Mouse (Mus musculus): ENCODE data around the gene Tkt.

Tkt gene

DNA sequence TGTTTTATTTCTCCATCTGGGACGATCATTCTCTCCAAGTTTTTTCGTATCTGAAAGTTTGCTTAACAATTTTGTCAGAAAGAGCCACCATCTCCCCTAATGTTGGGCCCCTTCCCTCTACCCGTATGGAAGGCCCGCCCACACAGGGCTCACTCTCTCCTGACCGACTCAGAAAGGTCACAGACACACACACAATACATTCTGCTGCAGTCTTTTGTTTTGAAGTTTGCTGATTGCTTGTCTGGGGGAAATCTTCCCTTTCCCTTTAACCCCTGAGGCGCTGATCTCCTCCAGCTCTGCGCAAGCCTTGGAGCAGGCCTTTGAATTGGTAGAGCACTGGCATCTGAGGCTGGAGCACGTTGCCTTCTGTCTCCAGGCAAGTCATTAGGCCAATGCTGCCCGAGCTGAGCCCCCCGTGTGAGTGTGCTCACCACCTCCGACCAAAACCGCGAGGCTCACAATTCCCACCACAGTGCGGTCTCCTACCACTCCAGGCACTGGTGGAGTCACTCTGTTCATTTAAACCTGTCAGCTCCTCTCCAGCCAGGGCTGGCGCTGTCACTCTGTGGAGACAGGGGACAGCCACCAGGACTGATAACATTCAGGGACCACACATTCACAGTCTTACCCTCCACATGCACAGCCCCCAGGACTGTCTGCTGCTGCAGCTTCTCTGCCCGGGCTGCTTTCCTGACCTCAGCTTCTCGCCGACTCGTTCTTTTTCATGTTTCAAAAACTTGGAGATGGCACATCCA is 36.5 kb downstream of the Tkt start:
- in situ Hi-C loops (cut with MboI, MseI) = loop anchor here (5.0 to 10.0 kb wide), 2 partner anchors 88 to 1040 kb away; no protein-coding TSS in a partner anchor

DNA sequence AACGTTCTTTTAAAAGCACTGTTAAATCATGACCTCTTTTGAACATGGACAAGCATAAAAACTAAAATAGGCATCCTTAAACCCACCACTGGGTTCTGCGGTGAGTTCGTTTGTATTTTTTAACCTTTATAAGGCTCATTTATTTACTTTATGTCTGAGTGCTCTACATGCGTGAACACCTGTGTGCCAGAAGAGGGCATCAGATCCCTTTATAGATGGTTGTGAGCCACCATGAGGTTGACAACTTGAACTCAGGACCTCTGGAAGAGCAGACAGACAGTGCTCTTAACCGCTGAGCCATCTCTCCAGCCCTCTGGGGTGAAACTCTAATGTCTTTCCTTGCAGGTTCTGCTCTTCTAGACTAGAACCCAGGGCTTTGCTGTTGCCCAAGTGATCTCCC is 37.2 kb downstream of the Tkt start:
- in situ Hi-C loops (cut with MboI, MseI) = loop anchor here (5.0 to 10.0 kb wide), 2 partner anchors 87 to 1039 kb away; no protein-coding TSS in a partner anchor

DNA sequence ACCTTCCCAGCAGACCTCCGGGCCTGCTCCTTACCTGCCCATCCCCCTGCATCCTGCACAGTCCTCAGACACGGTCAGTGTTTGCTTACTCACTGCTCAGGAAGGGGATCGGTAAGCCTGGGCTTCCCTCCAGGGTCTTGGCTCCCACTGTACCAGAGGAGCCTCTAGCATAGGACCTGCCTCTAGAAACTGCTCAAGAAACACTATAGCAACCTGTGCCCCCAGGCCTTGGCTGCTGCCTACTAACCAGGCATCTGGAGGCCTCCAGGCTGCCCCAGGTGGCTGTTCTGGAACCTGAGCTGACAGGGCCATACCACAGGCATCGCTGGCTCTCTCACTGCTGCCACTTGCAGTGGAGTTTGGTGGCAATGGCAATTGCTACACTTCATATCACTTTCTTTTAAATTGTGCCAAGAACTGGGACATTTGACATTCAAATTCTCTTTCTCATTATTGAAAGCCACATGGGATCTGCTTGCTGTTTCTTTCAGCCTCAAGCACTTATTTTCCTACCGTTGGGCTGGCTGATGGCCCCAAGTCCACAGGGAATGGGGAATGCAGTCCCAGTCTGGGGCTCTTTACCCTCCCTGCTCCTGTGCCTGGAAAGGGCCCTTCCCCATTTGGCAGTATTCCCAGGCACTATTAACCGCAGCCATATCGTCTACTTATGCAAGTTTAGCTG is 38.8 kb downstream of the Tkt start:
- in situ Hi-C loops (cut with MboI, MseI) = loop anchor here (5.0 to 10.0 kb wide), 2 partner anchors 85 to 1038 kb away; no protein-coding TSS in a partner anchor

DNA sequence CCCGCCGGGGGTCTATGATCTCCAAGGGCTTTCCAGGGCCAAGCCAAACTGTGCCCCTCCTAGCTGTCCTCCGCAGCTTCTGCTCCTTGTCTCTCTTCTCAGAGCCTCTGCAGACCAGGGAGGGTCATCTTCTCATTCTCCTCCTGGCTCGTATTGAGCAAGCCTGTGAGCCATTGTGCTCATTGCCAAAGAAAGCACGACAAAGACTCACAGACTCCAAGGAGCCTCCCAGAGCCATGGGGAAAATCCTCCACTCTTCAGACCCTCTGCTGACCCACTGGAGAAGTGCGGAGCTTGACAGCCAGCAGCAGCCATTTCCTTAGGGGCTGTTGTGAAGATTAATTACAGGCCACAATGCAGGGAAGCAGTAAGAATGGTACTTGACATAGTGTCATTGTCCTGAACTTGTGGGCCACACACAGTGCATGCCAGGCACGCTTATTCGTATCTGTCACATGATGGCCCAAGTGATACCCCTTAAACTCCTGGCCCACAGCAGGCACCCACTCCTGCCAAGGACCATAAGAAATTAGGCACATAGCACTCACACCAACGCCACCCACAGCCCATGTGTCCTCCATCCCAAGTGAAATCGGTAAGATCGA is 42.0 kb downstream of the Tkt start:
- in situ Hi-C loops (cut with MboI, MseI) = no loop called here

DNA sequence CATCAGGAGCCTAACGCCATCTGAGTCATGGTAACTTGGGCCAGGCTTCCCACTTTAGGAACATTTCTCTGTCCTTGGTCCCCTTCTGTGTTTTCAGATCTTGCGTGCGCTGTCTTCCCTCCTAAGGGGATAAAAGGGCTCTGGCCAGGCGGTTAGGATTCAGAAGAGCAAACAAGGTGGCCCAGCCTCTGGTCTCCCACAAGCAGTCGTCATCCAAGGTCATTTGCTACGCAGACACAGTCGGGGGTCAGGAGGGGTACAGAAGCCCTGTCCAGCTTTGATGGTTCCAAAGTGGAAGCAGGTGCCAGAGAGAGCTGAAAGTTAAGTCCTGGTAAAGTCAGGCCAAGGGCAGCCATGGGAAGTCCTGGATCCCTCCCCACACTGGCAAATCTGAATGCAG is 42.8 kb downstream of the Tkt start:
- in situ Hi-C loops (cut with MboI, MseI) = no loop called here

DNA sequence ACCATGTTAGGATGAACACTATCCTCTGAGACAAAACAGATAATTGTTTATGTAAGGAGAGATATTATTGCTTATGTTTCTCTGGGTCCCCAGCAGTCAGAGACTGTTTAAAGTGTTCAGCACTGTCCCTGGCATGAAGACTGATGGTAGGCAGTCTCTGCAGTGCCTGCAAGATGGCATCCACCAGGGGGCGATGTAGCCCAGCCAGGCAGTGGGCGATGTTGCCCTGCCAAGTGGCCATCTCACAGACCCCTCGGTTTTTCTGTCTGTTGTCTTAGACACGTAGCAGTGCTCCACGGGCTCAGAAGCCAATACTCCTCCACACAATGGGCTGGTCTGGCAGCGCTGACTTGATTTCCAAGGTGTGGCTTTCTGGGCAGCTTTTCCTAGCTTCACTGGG is 43.3 kb downstream of the Tkt start:
- in situ Hi-C loops (cut with MboI, MseI) = no loop called here

DNA sequence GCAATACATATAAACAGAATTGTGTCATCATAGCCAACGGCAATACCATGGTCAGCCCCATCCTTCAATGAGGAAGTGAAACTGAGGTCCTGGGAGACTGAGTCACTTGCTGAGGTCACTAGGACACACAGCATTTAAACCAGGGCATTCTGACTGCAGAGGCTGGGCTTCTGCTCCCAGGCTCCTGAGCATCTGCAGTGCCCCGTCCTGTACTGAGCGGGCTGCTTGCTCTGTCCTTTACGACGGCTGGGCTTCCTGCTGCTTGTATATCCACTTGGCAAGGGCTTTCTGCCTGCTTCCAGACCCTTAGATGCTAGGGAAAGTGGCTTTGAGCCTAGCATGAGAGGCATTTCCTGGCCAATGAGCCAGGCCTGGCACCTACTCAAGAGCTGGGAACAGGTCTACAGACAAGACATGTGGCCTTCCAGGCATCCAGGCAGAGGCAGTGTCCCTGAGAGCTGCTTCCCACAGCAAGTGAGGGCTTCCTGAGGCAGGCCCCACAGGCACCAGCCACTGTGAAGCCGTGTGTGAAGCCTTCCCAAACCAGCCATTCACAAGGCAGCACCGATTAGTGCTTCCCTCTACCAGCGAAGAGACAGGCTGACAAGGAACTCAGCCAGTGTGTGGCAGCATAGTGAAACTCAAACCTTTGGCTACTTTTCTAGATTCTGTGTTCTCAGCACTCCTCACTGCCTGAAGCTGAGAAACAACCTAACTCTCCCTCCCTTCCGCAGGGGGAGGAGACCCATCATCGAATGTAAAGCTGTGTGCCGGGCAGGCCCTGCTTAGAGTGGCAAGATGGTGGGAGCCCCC is 45.3 kb downstream of the Tkt start:
- in situ Hi-C loops (cut with MboI, MseI) = no loop called here

DNA sequence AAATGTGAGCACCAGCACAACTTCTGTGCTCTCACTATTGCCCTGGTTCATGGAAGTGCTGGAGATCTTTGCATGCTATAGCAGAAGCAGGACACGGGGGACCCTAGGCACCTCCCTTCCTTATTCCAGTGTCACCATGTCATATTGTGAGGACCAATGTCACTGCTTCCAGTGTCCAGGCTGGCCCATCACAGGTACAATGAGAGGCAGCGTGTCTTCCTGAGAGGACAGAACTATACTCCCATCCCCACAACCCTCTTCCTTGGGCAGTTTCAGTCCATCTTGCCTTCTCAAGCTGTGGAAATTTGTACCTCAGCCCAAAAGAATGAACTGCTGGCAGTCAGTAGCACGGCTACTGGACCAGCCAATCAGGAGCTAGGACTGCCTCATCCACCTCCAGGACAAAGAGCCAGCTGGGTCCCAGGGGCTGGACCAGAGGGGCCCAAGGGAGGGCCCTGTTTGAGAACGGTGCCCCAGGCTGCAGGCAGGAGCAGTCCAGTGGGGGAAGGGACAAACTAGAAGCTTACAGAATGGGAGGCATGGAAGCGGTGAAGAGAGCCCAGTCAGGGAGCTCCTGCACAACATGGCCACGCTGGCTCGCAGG is 46.0 kb downstream of the Tkt start:
- in situ Hi-C loops (cut with MboI, MseI) = no loop called here

DNA sequence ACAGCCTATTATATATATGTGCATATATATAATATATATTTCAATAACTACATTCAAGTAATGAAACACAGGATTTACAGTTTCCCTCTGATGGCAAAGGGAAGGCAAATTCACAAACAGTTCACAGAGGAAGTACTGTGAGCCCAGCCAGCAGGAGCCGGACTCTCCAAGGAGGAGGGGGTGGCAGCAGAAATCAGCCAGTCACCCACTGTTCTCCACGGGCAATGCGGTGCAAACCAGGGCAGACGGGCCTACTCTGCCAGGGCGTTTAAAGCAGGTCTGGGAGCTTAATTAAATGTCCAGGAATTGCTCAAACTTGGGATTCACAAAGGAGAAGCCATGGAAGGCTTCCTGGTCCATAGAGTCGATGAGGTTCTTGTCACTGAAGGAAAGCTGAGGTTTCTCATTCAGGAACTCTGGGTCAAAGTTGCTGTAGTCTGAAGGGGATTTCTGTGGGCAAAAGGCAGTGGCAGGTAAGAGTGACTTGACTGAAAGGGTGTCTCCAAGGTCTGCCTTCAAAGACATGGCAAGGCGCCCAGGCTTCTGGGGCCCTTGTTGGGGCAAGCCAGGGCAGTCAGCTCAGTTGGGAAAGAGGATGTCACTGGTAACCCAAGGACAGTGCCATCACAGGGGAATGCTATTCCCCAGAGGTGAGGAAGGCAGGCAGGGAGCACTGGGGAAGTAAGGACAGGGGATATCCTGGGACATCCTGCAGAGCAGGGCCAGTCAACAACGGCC is 47.6 kb downstream of the Tkt start:
- in situ Hi-C loops (cut with MboI, MseI) = no loop called here

DNA sequence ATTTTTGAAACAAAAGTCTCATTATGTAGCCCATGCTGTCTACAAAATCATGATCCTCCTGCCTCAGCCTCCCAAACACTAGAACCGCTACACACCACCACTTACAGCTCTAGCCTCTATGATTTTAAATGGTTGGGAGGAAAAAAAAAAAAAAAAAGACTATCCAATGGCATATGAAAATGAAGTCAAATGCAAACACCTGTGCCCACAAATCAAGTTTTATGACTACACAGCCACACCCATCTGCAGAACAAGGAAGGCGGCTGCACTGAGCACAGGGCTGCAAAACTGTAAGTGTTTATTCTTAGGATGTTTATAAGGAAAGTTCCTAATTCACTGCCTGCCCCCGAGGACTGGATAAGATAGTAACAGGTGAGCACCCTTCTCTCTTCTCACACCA is 48.2 kb downstream of the Tkt start:
- in situ Hi-C loops (cut with MboI, MseI) = no loop called here

DNA sequence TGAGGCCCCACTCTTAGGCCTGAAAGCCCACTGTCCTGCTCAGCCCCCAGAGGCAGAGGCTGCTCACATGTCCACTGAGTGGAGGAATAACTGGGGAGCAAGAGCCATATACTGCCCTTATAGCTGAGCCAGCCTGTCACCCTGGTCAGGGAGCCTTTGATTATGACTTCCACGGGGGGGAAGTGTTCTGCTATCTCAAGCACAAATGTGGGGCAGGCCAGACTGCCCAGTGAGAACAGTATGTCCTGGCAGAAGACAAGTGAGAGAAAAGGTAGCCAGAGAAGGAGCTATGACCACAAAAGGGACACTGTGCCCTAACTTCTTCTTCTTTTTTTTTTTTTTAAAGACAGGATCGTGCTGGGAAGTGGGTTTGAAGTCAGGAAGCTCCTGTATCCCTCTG is 49.0 kb downstream of the Tkt start:
- in situ Hi-C loops (cut with MboI, MseI) = no loop called here

DNA sequence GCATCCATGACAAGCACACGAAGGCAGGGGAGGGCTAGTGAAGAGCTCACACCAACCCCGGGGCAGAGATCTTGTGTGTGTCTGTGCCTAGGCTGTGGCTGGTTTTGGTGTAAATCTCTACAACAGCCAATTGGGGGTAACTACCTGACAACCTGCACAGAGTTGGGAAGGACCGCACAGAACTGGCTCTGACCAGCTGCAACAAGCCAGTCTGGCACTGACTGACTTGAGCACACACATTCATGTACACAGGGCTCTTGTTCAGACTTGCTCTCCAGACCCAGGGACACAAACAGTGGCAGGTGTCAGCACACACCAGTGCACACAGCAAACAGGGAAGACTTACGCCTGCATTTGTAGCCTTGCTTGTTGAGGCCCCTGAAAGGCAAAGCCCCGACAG is 58.7 kb downstream of the Tkt start:
- in situ Hi-C loops (cut with MboI, MseI) = no loop called here

DNA sequence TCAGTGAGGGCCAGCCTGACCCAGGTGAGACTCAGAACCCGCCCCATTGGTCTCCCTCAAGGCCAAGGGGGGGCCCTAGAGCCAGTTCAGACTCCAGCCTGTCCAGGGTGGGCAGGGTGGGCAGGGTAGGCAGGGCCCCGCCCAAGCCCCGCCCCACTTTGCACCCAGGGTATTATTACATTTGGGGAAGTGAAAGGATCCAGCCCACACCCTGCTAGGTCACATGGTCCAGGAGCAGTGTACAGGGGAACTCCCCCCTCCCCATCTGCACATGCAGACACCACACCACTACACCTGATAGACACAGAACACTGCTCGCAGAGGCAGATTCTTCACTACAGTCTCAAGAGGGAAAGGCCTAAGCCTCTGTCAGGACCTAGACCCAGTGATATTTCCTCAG is 59.5 kb downstream of the Tkt start:
- in situ Hi-C loops (cut with MboI, MseI) = no loop called here

DNA sequence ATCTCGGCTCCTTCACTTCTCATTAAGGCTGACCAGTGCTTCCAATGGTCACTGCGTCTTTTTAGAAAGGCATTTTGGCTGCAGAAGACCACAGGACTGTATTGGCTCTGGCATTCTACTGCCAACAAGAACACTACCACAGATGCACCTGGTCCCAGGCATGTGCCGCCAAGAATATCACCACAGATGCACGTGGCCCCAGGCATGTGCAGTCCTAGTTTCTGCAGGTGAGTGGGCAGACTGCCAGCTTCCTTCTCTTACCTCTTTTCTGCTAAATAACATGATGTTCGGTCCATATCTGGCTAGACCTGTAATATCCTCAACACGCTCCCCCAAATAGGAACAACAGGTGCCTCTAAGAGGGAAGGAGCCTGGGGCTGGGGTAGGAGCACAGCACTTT is 60.0 kb downstream of the Tkt start:
- in situ Hi-C loops (cut with MboI, MseI) = no loop called here

DNA sequence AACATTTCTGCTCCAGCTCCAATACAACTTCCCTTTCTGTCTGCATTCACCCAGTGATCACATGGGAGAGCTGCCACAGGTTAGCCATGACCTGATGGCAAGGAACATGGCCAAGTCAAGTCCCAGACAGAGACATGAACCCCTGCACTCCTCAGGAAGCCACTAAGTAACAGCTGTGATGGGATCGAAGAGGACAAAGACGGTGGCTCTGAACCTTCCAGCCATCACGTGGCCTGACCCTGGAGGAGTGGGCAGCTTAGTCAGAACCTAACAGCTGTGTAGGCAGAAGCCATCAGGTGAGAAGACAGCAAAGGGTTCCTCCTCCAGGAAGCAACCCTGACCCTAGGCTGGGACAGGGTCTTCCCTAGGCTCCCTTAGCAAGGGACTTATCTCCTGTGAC is 61.3 kb downstream of the Tkt start:
- in situ Hi-C loops (cut with MboI, MseI) = no loop called here

DNA sequence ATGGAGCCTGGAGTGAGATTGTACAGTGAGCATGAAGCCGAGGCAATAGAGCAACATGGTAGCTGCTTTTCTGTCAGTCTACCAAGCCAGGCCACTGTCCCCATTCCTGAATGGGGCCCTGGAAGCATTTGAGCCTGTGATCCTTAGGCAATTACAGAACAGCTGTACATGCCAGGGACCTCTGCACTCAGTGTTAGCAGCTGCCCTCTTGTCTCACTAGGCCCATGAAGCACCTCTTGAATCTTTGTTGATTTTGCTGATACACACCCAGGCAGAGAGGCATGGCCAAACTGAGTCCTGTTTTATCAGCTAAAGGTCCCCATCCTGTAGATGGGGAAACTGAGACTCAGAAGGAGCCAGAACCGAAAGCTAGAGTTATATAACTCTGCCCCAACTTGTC is 62.1 kb downstream of the Tkt start:
- in situ Hi-C loops (cut with MboI, MseI) = no loop called here

DNA sequence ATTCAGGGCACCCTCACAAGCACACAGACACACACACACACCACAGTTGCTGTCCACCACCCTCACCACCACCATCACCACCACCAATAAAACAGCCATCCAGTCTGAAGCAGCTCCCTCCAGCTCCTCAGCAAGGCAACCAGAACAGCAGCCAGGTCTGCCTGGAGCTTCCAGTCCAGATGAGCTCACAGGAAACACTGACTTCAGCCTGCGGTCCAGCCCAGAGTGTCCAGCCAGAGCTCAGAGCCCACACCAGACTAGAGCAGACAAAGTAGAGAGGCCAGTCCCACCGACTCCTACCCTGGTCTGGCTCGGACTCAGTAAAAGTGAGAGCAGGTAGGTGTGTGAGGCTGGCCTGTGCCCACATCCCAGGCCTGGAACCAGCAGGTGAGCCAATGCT is 62.8 kb downstream of the Tkt start:
- in situ Hi-C loops (cut with MboI, MseI) = no loop called here

DNA sequence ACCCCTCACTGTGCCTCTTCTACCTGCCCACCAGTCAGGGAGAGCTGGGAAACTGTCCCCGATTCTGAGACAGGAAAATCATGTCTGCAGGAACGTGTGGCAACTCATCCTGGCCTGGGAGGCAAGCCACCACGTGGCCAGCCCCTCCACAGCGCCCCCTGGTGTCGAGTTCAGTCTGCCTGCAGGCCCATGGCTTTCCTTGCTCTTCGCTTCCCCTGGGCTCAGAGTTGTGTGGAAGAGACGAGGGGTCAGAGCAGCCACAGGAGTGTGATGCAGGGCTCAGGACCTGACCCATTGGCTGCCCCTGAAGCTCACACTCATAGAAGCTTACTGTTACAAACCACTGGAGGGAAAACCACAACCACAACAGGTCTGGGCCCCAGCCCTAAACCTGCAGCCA is 64.4 kb downstream of the Tkt start:
- in situ Hi-C loops (cut with MboI, MseI) = no loop called here

DNA sequence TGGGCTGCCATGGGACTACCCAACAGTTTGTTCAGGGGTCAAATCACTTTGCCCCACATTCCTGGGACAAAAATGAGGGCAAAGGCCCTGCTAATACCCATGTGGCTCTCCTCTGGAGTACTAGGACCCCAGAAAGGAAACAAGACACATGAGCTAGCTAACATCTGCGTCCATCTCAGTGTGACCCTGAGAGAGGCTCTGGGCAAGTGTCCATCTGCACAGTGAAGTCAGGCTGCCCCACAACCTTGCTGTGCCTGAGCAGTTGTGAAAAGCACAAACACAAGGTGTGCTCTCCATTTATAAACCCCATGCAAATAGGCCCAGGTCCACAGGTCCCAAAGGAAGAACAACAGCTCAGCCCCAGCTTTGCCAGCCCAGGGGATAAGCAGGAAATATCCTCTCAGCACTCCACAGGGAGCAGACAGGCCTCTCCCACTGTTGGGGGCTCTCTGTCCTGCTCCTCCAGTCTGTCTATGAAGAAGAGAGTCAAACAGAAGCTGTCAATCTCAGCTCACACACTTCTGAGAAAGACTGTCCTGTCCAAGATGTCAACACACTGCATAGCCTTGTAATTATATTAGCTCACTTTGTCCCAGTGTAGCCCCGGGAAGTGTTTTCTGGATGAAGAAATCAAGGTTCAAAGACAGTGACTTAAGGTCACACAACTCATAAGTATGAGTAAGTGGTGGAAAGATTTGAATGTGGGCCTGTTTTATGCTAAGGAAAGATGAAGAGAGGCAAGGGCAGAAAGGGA is 65.0 kb downstream of the Tkt start:
- in situ Hi-C loops (cut with MboI, MseI) = no loop called here

DNA sequence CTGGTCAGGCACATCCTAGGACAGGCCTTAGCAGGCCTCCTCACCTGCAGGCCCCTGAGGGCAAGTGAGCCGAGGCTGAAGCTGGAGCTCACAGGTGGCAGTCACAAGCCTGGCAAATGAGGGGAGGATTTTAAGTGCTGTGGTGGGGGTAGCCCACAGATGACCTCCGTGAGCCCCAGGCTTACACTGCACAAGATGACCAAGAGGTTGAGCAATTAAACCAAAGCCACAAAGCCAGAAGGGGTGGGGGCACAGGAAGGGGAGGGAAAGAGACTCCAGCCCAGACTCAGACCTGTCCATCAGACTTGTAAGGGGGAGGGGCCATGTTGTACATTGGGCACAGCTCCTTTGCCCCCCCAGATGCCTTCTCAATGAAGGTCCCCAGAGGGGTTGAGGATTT is 68.6 kb downstream of the Tkt start:
- in situ Hi-C loops (cut with MboI, MseI) = no loop called here
